Mouse (Mus musculus) gastrocnemius, postnatal 4 days (tissue): ENCODE measurements at regions not wholly inside any gene's neighbourhood (a gene's known extent, or its start where the extent isn't known, plus 50 kb on each side); places are given as distances from the start of the nearest gene placed in this dataset.

Experiments
- DNase-seq, 2 experiments: peaks; one replicate each; pipeline ENCODE4 v3.0.0; 2021 to 2022; ENCODE audit warnings: low spot score in 2 of 2, mixed read lengths in 2 of 2

DNA sequence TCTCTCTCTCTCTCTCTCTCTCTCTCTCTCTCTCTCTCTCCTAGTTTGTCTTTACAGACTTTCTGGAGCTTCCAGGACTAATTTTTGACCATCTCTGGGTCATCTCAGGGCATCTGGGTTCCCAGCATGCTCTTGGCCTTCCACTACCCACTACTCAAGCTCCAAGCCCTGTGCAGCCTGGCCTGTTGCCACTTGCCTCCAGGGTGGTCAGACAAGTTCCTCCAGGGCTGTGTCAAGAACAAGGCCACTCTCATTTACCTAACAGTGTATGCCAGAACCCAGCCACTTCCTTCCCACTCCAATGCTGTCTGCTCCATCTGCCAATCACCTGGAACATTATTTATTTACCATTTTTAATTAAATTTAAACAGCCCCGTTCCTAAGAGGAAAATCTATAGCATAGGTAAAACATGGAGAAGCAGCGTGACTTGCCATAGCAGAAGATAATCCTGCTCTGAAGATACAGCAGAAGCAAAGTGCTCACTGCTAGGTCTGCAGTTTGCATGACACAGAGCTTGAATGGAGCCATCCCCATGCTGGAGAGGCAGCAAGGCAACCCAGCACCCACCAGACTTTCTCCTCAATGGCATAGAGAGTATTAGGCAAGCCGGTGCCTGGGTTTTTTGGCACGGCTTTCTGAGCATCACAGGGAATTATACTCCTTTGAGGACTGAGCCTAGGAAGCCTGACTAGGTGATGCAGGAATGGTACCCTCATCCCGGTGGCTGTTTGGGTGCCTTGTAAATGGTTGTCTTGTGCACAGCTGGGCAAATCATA, 54.0 kb downstream of the Foxi1 start:
- no peak for DNase-seq

- peak; percentile 70 to 81 for DNase-seq
These were observed 51.1 kb upstream of the 4930469K13Rik start for GRCm38 (mm10) chr11:34149370-34149976.
